Mouse (Mus musculus) MEL (cell line): ENCODE results near the gene Ngrn. TPM values are rescaled to one million over a fixed set of nuclear protein-coding genes. Genes with fewer than 3 reads are reported as not detected.

ENCODE experiments used
- DNase-seq: peaks from one replicate; pipeline ENCODE4 v3.0.0; 2011; ENCODE audit warnings: low read depth, low spot score
- H3K27ac ChIP-seq: 2 replicates; pipeline ENCODE4 v1.5.1; 2012; ENCODE audit warnings: low read depth, mild to moderate bottlenecking, control low read depth, low read length, moderate library complexity; ENCODE audit not compliant: control insufficient read depth
- H3K27me3 ChIP-seq, 2 experiments: fragments of 150-350 bp in 1 of 2; sonication (generic) in 1 of 2; 2 replicates each; pipeline ENCODE4 v1.6.1; 2012; ENCODE audit warnings: low read length in 2 of 2, mild to moderate bottlenecking in 2 of 2, improper control_type of control experiment in 1 of 2, moderate library complexity in 1 of 2; ENCODE audit not compliant: insufficient read depth in 2 of 2, control insufficient read depth in 1 of 2
- H3K36me3 ChIP-seq, 2 experiments: 2 replicates each; pipeline ENCODE4 v1.6.1; 2012 to 2014; ENCODE audit warnings: low read length in 2 of 2, improper control_type of control experiment in 1 of 2, inconsistent platforms in 1 of 2, mild to moderate bottlenecking in 1 of 2; ENCODE audit not compliant: insufficient read depth in 2 of 2, control insufficient read depth in 1 of 2
- H3K4me1 ChIP-seq, 2 experiments: fragments of 150-350 bp in 1 of 2; sonication (generic) in 1 of 2; 2 replicates each; pipeline ENCODE4 v1.6.1; 2012; ENCODE audit warnings: low read length in 2 of 2, improper control_type of control experiment in 1 of 2, mild to moderate bottlenecking in 1 of 2; ENCODE audit not compliant: insufficient read depth in 2 of 2, control insufficient read depth in 1 of 2
- H3K4me3 ChIP-seq, 2 experiments: fragments of 150-350 bp in 1 of 2; sonication (generic) in 1 of 2; 2 replicates each; pipeline ENCODE4 v1.5.1; 2012; ENCODE audit warnings: low read depth in 2 of 2, low read length in 2 of 2, mild to moderate bottlenecking in 2 of 2, moderate library complexity in 2 of 2, control low read depth in 1 of 2, improper control_type of control experiment in 1 of 2; ENCODE audit not compliant: control insufficient read depth in 1 of 2, insufficient read depth in 1 of 2
- H3K79me2 ChIP-seq: 2 replicates; pipeline ENCODE4 v1.6.1; 2012; ENCODE audit warnings: mild to moderate bottlenecking, low read length, moderate library complexity; ENCODE audit not compliant: control insufficient read depth, poor library complexity, insufficient read depth
- H3K9ac ChIP-seq: 2 replicates; pipeline ENCODE4 v1.6.1; 2012; ENCODE audit warnings: low read depth, mild to moderate bottlenecking, control low read depth, low read length, moderate library complexity; ENCODE audit not compliant: control insufficient read depth, poor library complexity, severe bottlenecking
- H3K9me3 ChIP-seq: fragments of 150-350 bp; sonication (generic); replicated peaks from 2 replicates; pipeline ENCODE4 v1.6.1; 2012; ENCODE audit warnings: mild to moderate bottlenecking, low read length, improper control_type of control experiment, moderate library complexity; ENCODE audit not compliant: insufficient read depth
- BHLHE40 ChIP-seq: IDR thresholded peaks from 2 replicates; pipeline ENCODE4 v1.6.1; 2012; ENCODE audit warnings: low read depth, mild to moderate bottlenecking, inconsistent platforms, low read length, improper control_type of control experiment, borderline replicate concordance
- CHD1 ChIP-seq: IDR thresholded peaks from 2 replicates; pipeline ENCODE4 v1.6.1; 2012; ENCODE audit warnings: low read depth, mild to moderate bottlenecking, inconsistent platforms, low read length, improper control_type of control experiment
- CTCF ChIP-seq, 3 experiments: IDR thresholded peaks in 2 of 3; conservative IDR thresholded peaks in 1 of 3; 2 replicates each; pipeline ENCODE4 v1.5.1; 2011 to 2012; ENCODE audit warnings: low read length in 3 of 3, low read depth in 2 of 3, mild to moderate bottlenecking in 2 of 3, improper control_type of control experiment in 1 of 3, inconsistent platforms in 1 of 3, mixed read lengths in 1 of 3, moderate library complexity in 1 of 3; ENCODE audit not compliant: control insufficient read depth in 1 of 3, insufficient read depth in 1 of 3, poor library complexity in 1 of 3, severe bottlenecking in 1 of 3
- GATA1 ChIP-seq: IDR thresholded peaks from 2 replicates; pipeline ENCODE4 v1.6.1; 2011; ENCODE audit warnings: low read depth, low read length, improper control_type of control experiment
- JUND ChIP-seq: IDR thresholded peaks from 2 replicates; pipeline ENCODE4 v1.6.1; 2011; ENCODE audit warnings: low read depth, mild to moderate bottlenecking, improper control_type of control experiment, low read length
- KAT2A ChIP-seq: conservative IDR thresholded peaks from 2 replicates; pipeline ENCODE4 v1.6.1; 2012; ENCODE audit warnings: low read depth, low read length, improper control_type of control experiment, inconsistent platforms
- MEF2A ChIP-seq: IDR thresholded peaks from 2 replicates; pipeline ENCODE4 v1.6.1; 2014; ENCODE audit warnings: low read depth, mild to moderate bottlenecking, inconsistent platforms, low read length, improper control_type of control experiment; ENCODE audit not compliant: poor library complexity, insufficient replicate concordance, severe bottlenecking; ENCODE audit errors: extremely low read depth
- MXI1 ChIP-seq: IDR thresholded peaks from 2 replicates; pipeline ENCODE4 v1.6.1; 2011; ENCODE audit warnings: mild to moderate bottlenecking, low read depth, low read length, improper control_type of control experiment
- MYC ChIP-seq: IDR thresholded peaks from 2 replicates; pipeline ENCODE4 v1.6.1; 2011; ENCODE audit warnings: low read depth, mild to moderate bottlenecking, low read length, improper control_type of control experiment, moderate library complexity
- NELFE ChIP-seq: IDR thresholded peaks from 2 replicates; pipeline ENCODE4 v1.6.1; 2011; ENCODE audit warnings: low read depth, low read length, improper control_type of control experiment
- POLR2A ChIP-seq, 2 experiments: IDR thresholded peaks; 2 replicates each; pipeline ENCODE4 v1.6.1; 2011 to 2012; ENCODE audit warnings: low read length in 2 of 2, mild to moderate bottlenecking in 2 of 2, control low read depth in 1 of 2, improper control_type of control experiment in 1 of 2, low read depth in 1 of 2, moderate library complexity in 1 of 2; ENCODE audit not compliant: control insufficient read depth in 1 of 2, insufficient read depth in 1 of 2, poor library complexity in 1 of 2
- POLR2AphosphoS2 ChIP-seq: IDR thresholded peaks from 2 replicates; pipeline ENCODE4 v1.6.1; 2011; ENCODE audit warnings: low read length, improper control_type of control experiment
- RAD21 ChIP-seq: IDR thresholded peaks from 2 replicates; pipeline ENCODE4 v1.6.1; 2011; ENCODE audit warnings: mild to moderate bottlenecking, low read depth, low read length, improper control_type of control experiment
- RCOR1 ChIP-seq: IDR thresholded peaks from 2 replicates; pipeline ENCODE4 v1.6.1; 2012; ENCODE audit warnings: low read depth, mild to moderate bottlenecking, inconsistent platforms, low read length, improper control_type of control experiment
- SMC3 ChIP-seq: IDR thresholded peaks from 2 replicates; pipeline ENCODE4 v1.6.1; 2011; ENCODE audit warnings: low read depth, low read length, improper control_type of control experiment
- TBP ChIP-seq: IDR thresholded peaks from 2 replicates; pipeline ENCODE4 v1.8.0; 2011; ENCODE audit warnings: low read depth, low read length, improper control_type of control experiment
- USF1 ChIP-seq: IDR thresholded peaks from 2 replicates; pipeline ENCODE4 v1.6.1; 2014; ENCODE audit warnings: low read depth, mild to moderate bottlenecking, inconsistent platforms, low read length, improper control_type of control experiment, moderate library complexity
- ZC3H11A ChIP-seq: IDR thresholded peaks from 2 replicates; pipeline ENCODE4 v1.6.1; 2012; ENCODE audit warnings: low read depth, mild to moderate bottlenecking, inconsistent platforms, low read length, improper control_type of control experiment
- ZNF384 ChIP-seq: IDR thresholded peaks from 2 replicates; pipeline ENCODE4 v1.6.1; 2012; ENCODE audit warnings: low read depth, mild to moderate bottlenecking, inconsistent platforms, low read length, improper control_type of control experiment
- polyA plus RNA-seq, 2 experiments: library from polyadenylated mRNA; stranded (reverse) in 1 of 2; unstranded in 1 of 2; fragments of >175 nt in 1 of 2; fragments of >200 nt in 1 of 2; gene quantifications; 2 replicates each; pipeline versions ENCODE4 v1.2.1 to v1.2.4; 2012; ENCODE audit warnings: low replicate concordance in 2 of 2, low read depth in 1 of 2; ENCODE audit not compliant: insufficient read length in 2 of 2, insufficient read depth in 1 of 2, missing spikeins in 1 of 2
- total RNA-seq: library from RNA; depleted of rRNA; stranded (reverse); fragments of 300-350 nt; gene quantifications from 2 replicates; pipeline ENCODE4 v1.2.3, GENCODE M21; 2012

Gene Ngrn
- total and polyA plus RNA-seq, 3 experiments, result 37.2 to 48.0 TPM; not detected in 1

- H3K27ac ChIP-seq, result no peak overlapping the region
- peaks cover 0 to 6% of the 10 kb centered on the region in 2 experiments; a peak in 3 of 4 replicates for H3K4me1 ChIP-seq
- H3K9me3 ChIP-seq, result no peaks in the 10 kb centered on the region
- H3K27me3 ChIP-seq, result no peaks in the 10 kb centered on the region
- no peak overlapping the region for H3K9ac ChIP-seq
- DNase-seq, result no peak
- peaks cover 10% of the 10 kb centered on the region for H3K79me2 ChIP-seq
- H3K36me3 ChIP-seq, result peaks cover 4 to 6% of the 10 kb centered on the region in 2 experiments; a peak in 3 of 4 replicates
- TF ChIP-seq BHLHE40, result no peak
- no peak for TF ChIP-seq NELFE
- no peak for TF ChIP-seq SMC3
- TF ChIP-seq CHD1, result no peak
- no peak for TF ChIP-seq POLR2AphosphoS2
- TF ChIP-seq MYC, result no peak
- TF ChIP-seq RCOR1, result no peak
- TF ChIP-seq CTCF (IDR thresholded peaks at IDR 0.05 in 2 of 3, conservative IDR thresholded peaks at IDR 0.05 in 1 of 3; ENCODE audit: control insufficient read depth in 1 of 3, insufficient read depth in 1 of 3, low read depth in 2 of 3, low read length in 3 of 3, poor library complexity in 1 of 3, severe bottlenecking in 1 of 3), result no peak
- no peak for TF ChIP-seq MEF2A
- TF ChIP-seq POLR2A (IDR thresholded peaks at IDR 0.05; ENCODE audit: control insufficient read depth in 1 of 2, insufficient read depth in 1 of 2, low read depth in 1 of 2, low read length in 2 of 2, poor library complexity in 1 of 2), result no peak
- H3K4me3 ChIP-seq, result no peak overlapping the region
Observed at GRCm38 (mm10) chr7:80238542-80238941, 22.5 kb upstream of the Ngrn start.

DNA sequence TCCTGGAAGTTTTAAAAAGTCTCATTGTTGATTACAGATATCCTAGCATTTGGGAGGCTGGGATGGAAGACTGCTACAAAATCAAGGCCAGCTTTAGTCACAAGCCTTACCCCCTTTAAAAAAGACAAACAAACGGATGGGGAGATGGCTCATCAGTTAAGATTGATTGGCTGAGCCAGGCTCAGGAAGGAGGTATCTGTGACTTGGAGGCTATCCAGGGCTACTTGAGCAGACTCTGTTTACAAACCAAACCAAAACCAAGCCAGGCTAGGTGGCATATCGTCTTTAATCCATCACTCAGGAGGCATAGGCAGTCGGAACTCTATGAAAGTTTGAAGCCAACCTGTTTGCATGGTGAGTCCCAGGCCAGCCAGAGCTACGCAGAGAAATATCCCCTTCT, 19.4 kb upstream of the Ngrn start:
- TF ChIP-seq RAD21 (no peak), ZNF384 (no peak), BHLHE40 (no peak), USF1 (no peak), GATA1 (no peak), MXI1 (no peak), TBP (no peak), ZC3H11A (no peak), KAT2A (no peak), CHD1 (no peak), JUND (no peak), POLR2AphosphoS2 (no peak), SMC3 (no peak)
- no peaks in the 10 kb centered on the region for H3K9me3 ChIP-seq
- DNase-seq, result no peak
- H3K27me3 ChIP-seq, result no peaks in the 10 kb centered on the region
- peaks cover 4 to 5% of the 10 kb centered on the region in 2 experiments; a peak in 3 of 4 replicates for H3K36me3 ChIP-seq
- no peak overlapping the region for H3K4me3 ChIP-seq
- H3K27ac ChIP-seq, result no peak overlapping the region
- 0 out of 4 replicates have a peak, but pooled peaks cover 0 to 3% of the 10 kb centered on the region in 2 experiments for H3K4me1 ChIP-seq
- H3K9ac ChIP-seq, result no peak overlapping the region
- H3K79me2 ChIP-seq, result no peaks in the 10 kb centered on the region; the same call in 1 of the 2 replicates
